Mouse (Mus musculus) ES-E14 (cell line): ENCODE results near the gene Pole2. TPM values are rescaled to one million over a fixed set of nuclear protein-coding genes. Genes with fewer than 3 reads are reported as not detected.
A peak's percentile ranks its signal among the peaks of the same experiment; 100 is the strongest.

Experiments used
- DNase-seq: peaks from one replicate; pipeline ENCODE4 v3.0.0-alpha.2; 2013; ENCODE audit warnings: low read depth, low spot score
- H3K27ac ChIP-seq: 2 replicates; pipeline ENCODE4 v1.5.1; 2012; ENCODE audit warnings: low read depth, mild to moderate bottlenecking, low read length, moderate library complexity, mixed read lengths; ENCODE audit not compliant: poor library complexity, insufficient read depth, severe bottlenecking
- H3K36me3 ChIP-seq: 2 replicates; pipeline ENCODE4 v1.6.1; 2012; ENCODE audit warnings: mild to moderate bottlenecking, low read length, moderate library complexity, mixed read lengths; ENCODE audit not compliant: control insufficient read depth, poor library complexity, insufficient read depth, severe bottlenecking
- H3K4me1 ChIP-seq, 2 experiments: fragments of 150-350 bp in 1 of 2; sonication (generic) in 1 of 2; 2 replicates each; pipeline ENCODE4 v1.6.1; 2012; ENCODE audit warnings: low read length in 2 of 2, mild to moderate bottlenecking in 1 of 2, mixed read lengths in 1 of 2; ENCODE audit not compliant: control insufficient read depth in 2 of 2, insufficient read depth in 2 of 2, poor library complexity in 1 of 2
- H3K4me3 ChIP-seq, 2 experiments: fragments of 150-350 bp in 1 of 2; sonication (generic) in 1 of 2; 2 replicates each; pipeline ENCODE4 v1.5.1; 2012; ENCODE audit warnings: low read length in 2 of 2, low read depth in 1 of 2, mild to moderate bottlenecking in 1 of 2, mixed read lengths in 1 of 2; ENCODE audit not compliant: insufficient read depth in 1 of 2, poor library complexity in 1 of 2, severe bottlenecking in 1 of 2
- H3K9ac ChIP-seq: 2 replicates; pipeline ENCODE4 v1.6.1; 2012; ENCODE audit warnings: low read depth, mild to moderate bottlenecking, low read length, mixed read lengths; ENCODE audit not compliant: poor library complexity, insufficient read depth, severe bottlenecking
- H3K9me3 ChIP-seq: fragments of 150-350 bp; sonication (generic); 2 replicates; pipeline ENCODE4 v1.6.1; 2012; ENCODE audit warnings: low read depth, mild to moderate bottlenecking, low read length; ENCODE audit not compliant: control insufficient read depth, insufficient read depth
- CHD2 ChIP-seq: IDR thresholded peaks from 2 replicates; pipeline ENCODE4 v1.6.1; 2014; ENCODE audit warnings: mild to moderate bottlenecking, low read depth, low read length, inconsistent platforms
- HCFC1 ChIP-seq: IDR thresholded peaks from 2 replicates; pipeline ENCODE4 v1.6.1; 2012; ENCODE audit warnings: low read length, inconsistent platforms, borderline replicate concordance; ENCODE audit not compliant: insufficient read depth
- MAFK ChIP-seq: IDR thresholded peaks from 2 replicates; pipeline ENCODE4 v1.6.1; 2014; ENCODE audit warnings: mild to moderate bottlenecking, low read depth, low read length, inconsistent platforms; ENCODE audit not compliant: insufficient read depth
- ZC3H11A ChIP-seq: IDR thresholded peaks from 2 replicates; pipeline ENCODE4 v1.6.1; 2012; ENCODE audit warnings: low read depth, mild to moderate bottlenecking, inconsistent platforms, low read length, borderline replicate concordance
- ZNF384 ChIP-seq: IDR thresholded peaks from 2 replicates; pipeline ENCODE4 v1.6.1; 2012; ENCODE audit warnings: low read depth, low read length, inconsistent platforms
- in situ Hi-C, 2 experiments: fragments of 600-800 bp; cut with MboI; formaldehyde crosslinking; loops; one replicate each; pipeline ENCODE4 v1.15.1; 2025; ENCODE audit warnings: low sequenced_read_pairs in 2 of 2, inconsistent platforms in 1 of 2; ENCODE audit not compliant: unreplicated experiment in 2 of 2
- total RNA-seq: library from RNA; depleted of rRNA; stranded (reverse); fragments of 300-350 nt; gene quantifications from 2 replicates; pipeline ENCODE4 v1.2.3, GENCODE M21; 2012

Gene Pole2
- total RNA-seq, 1 experiment: 24.4 TPM

- Histone ChIP-seq H3K9me3 (no peaks in the 10 kb centered on the region), H3K4me1 (peaks cover 4% of the 10 kb centered on the region in 2 experiments; a peak in 1 of 4 replicates), H3K36me3 (peaks cover 37% of the 10 kb centered on the region), H3K27ac (no peak overlapping the region), H3K4me3 (no peak overlapping the region), H3K9ac (no peak overlapping the region)
- no peak for DNase-seq
- in situ Hi-C loops: no loop called here
- TF ChIP-seq MAFK: no peak
- no peak for TF ChIP-seq ZNF384
- no peak for TF ChIP-seq CHD2
- TF ChIP-seq ZC3H11A: no peak
These were observed 13.6 kb downstream of the Pole2 start for GRCm38 (mm10) chr12:69214393-69214792.

GRCm38 (mm10) chr12:69213186-69213777, 14.7 kb downstream of the Pole2 start:
- H3K4me1 ChIP-seq: peaks cover 4% of the 10 kb centered on the region in 2 experiments; a peak in 1 of 4 replicates
- H3K36me3 ChIP-seq: peaks cover 34% of the 10 kb centered on the region
- in situ Hi-C loops: no loop called here
- H3K9ac ChIP-seq: no peak overlapping the region
- no peak for DNase-seq
- H3K27ac ChIP-seq: no peak overlapping the region
- TF ChIP-seq CHD2 (no peak), ZNF384 (peak; percentile 68)
- no peak overlapping the region for H3K4me3 ChIP-seq
- H3K9me3 ChIP-seq: no peaks in the 10 kb centered on the region

- H3K4me3 ChIP-seq: no peak overlapping the region
- no peak overlapping the region; the same call in 1 of the 2 replicates for H3K27ac ChIP-seq
- TF ChIP-seq ZC3H11A (no peak), MAFK (no peak), CHD2 (no peak), ZNF384 (no peak), HCFC1 (no peak)
- no peak overlapping the region for H3K9ac ChIP-seq
- no peak for DNase-seq
- peaks cover 32% of the 10 kb centered on the region for H3K36me3 ChIP-seq
- in situ Hi-C loops: no loop called here
- no peaks in the 10 kb centered on the region for H3K9me3 ChIP-seq
- H3K4me1 ChIP-seq: peaks cover 4 to 6% of the 10 kb centered on the region in 2 experiments; a peak in 1 of 4 replicates
These were observed 16.9 kb downstream of the Pole2 start for GRCm38 (mm10) chr12:69211057-69211456.

- H3K4me1 ChIP-seq: peaks cover 4 to 6% of the 10 kb centered on the region in 2 experiments; a peak in 1 of 4 replicates
- peak; percentile 46; the same call in 1 of the 2 replicates for TF ChIP-seq ZNF384
- TF ChIP-seq CHD2: no peak
- no peak for TF ChIP-seq HCFC1
- H3K4me3 ChIP-seq: peak overlapping the region in 1 of 2 experiments; percentile 7; a peak in 2 of 4 replicates
- H3K27ac ChIP-seq: peak overlapping the region; percentile 86
- peak; percentile 73 for DNase-seq
- peaks cover 31% of the 10 kb centered on the region for H3K36me3 ChIP-seq
- H3K9me3 ChIP-seq: no peaks in the 10 kb centered on the region
- peak overlapping the region; percentile 64 for H3K9ac ChIP-seq
- in situ Hi-C loops: no loop called here
These were observed 17.7 kb downstream of the Pole2 start for GRCm38 (mm10) chr12:69210056-69210979.
